Mouse (Mus musculus) limb, embryonic 11.5 days (tissue): ENCODE results near the gene Kif14. TPM values are rescaled to one million over a fixed set of nuclear protein-coding genes. Genes with fewer than 3 reads are reported as not detected.
"Not testable (repeated sequence)": the region's sequence is repeated elsewhere in the genome, so short reads cannot be mapped to it uniquely, and the experiment has no call there.

Source experiments
- ATAC-seq: fragments of 200-750 bp; cut with Nextera tagmentation; 2 replicates; pipeline ENCODE4 v1.8.0; 2017; ENCODE audit warnings: low read depth; ENCODE audit not compliant: insufficient number of reproducible peaks, low FRiP score, low TSS enrichment
- DNase-seq: peaks from one replicate; pipeline ENCODE4 v3.0.0-alpha.2; 2015; ENCODE audit warnings: low spot score
- H3K27ac ChIP-seq: fragments of 300-500 bp; sonication (generic); replicated peaks from 2 replicates; pipeline ENCODE4 v1.5.1; 2014; ENCODE audit warnings: low read depth, mild to moderate bottlenecking, low read length
- H3K27me3 ChIP-seq: fragments of 300-500 bp; sonication (generic); 2 replicates; pipeline ENCODE4 v1.6.1; 2014; ENCODE audit warnings: mild to moderate bottlenecking, low read length, mixed read lengths; ENCODE audit not compliant: control insufficient read depth, insufficient read depth
- H3K36me3 ChIP-seq: fragments of 300-500 bp; sonication (generic); 2 replicates; pipeline ENCODE4 v1.6.1; 2014; ENCODE audit warnings: mild to moderate bottlenecking, low read length, moderate library complexity, mixed read lengths; ENCODE audit not compliant: control insufficient read depth, insufficient read depth
- H3K4me1 ChIP-seq: fragments of 300-500 bp; sonication (generic); 2 replicates; pipeline ENCODE4 v1.6.1; 2014; ENCODE audit warnings: low read length, mixed read lengths; ENCODE audit not compliant: control insufficient read depth, insufficient read depth
- H3K4me2 ChIP-seq: fragments of 300-500 bp; sonication (generic); 2 replicates; pipeline ENCODE4 v1.6.1; 2014; ENCODE audit warnings: low read depth, mild to moderate bottlenecking, moderate library complexity; ENCODE audit not compliant: severe bottlenecking
- H3K4me3 ChIP-seq: fragments of 300-500 bp; sonication (generic); 2 replicates; pipeline ENCODE4 v1.5.1; 2014; ENCODE audit warnings: low read depth, low read length
- H3K9ac ChIP-seq: fragments of 300-500 bp; sonication (generic); 2 replicates; pipeline ENCODE4 v1.6.1; 2014; ENCODE audit warnings: mild to moderate bottlenecking, low read length
- H3K9me3 ChIP-seq: fragments of 300-500 bp; sonication (generic); 2 replicates; pipeline ENCODE4 v1.6.1; 2016; ENCODE audit warnings: low read length; ENCODE audit not compliant: control insufficient read depth
- WGBS: fragments of 180-500 bp; shearing (Covaris S2); extraction: QIAGEN DNeasy Blood & Tissue Kit; methylation state at CpG from one replicate; pipeline ENCODE4 v1.1.7; 2014; 5-methylcytosine and 5-hydroxymethylcytosine counted together
- polyA plus RNA-seq: library from polyadenylated mRNA; unstranded; fragments of >200 nt; fragmentation: Nextera tagmentation; extraction: Ambion mirVana; gene quantifications from 2 replicates; pipeline ENCODE4 v1.2.1, GENCODE M21; 2014

Kif14 gene
- polyA plus RNA-seq, 1 experiment from 2014 or later = 9.9 TPM

- not testable (repeated sequence) for H3K27me3 ChIP-seq, H3K36me3 ChIP-seq, H3K4me1 ChIP-seq, H3K4me2 ChIP-seq, H3K4me3 ChIP-seq, H3K27ac ChIP-seq, H3K9me3 ChIP-seq, H3K9ac ChIP-seq, ATAC-seq, DNase-seq
- WGBS = 89% methylated on average over 10 of the region's 10 CpGs
These were observed 40.1 kb downstream of the Kif14 start for GRCm38 (mm10) chr1:136506255-136506654.

- H3K4me2 ChIP-seq = no peak overlapping the region
- DNase-seq (peak; percentile 88), ATAC-seq (peak; percentile 75; the same call in 1 of the 2 replicates)
- no peaks in the 10 kb centered on the region for H3K27me3 ChIP-seq
- H3K36me3 ChIP-seq = peaks cover 4% of the 10 kb centered on the region; the same call in 1 of the 2 replicates
- H3K4me3 ChIP-seq = no peak overlapping the region
- WGBS = 8% methylated on average over 6 of the region's 6 CpGs
- no peaks in the 10 kb centered on the region for H3K9me3 ChIP-seq
- no peak overlapping the region for H3K9ac ChIP-seq
- H3K27ac ChIP-seq = no peak overlapping the region
- peaks cover 7% of the 10 kb centered on the region; the same call in 1 of the 2 replicates for H3K4me1 ChIP-seq
These were observed 46.2 kb downstream of the Kif14 start for GRCm38 (mm10) chr1:136512317-136512716.

- ATAC-seq = no peak
- no peak overlapping the region for H3K4me2 ChIP-seq
- no peaks in the 10 kb centered on the region for H3K9me3 ChIP-seq
- H3K4me1 ChIP-seq = peaks cover 7% of the 10 kb centered on the region; the same call in 1 of the 2 replicates
- no peaks in the 10 kb centered on the region for H3K27me3 ChIP-seq
- peaks cover 4% of the 10 kb centered on the region; the same call in 1 of the 2 replicates for H3K36me3 ChIP-seq
- no peak overlapping the region for H3K4me3 ChIP-seq
- no peak overlapping the region for H3K27ac ChIP-seq
- 0 out of 2 replicates have a peak overlapping the region, but pooled peaks have one; percentile 7 for H3K9ac ChIP-seq
- DNase-seq = no peak
- WGBS = 89% methylated on average over 11 of the region's 11 CpGs
These were observed 47.0 kb downstream of the Kif14 start for GRCm38 (mm10) chr1:136513181-136513580.

- no peaks in the 10 kb centered on the region for H3K9me3 ChIP-seq
- DNase-seq (peak; percentile 62), ATAC-seq (no peak)
- H3K9ac ChIP-seq = no peak overlapping the region
- 31% methylated on average over 7 of the region's 7 CpGs for whole genome bisulfite sequencing
- peaks cover 7% of the 10 kb centered on the region; the same call in 1 of the 2 replicates for H3K36me3 ChIP-seq
- H3K27ac ChIP-seq = no peak overlapping the region
- no peak overlapping the region for H3K4me3 ChIP-seq
- H3K4me2 ChIP-seq = no peak overlapping the region
- H3K27me3 ChIP-seq = no peaks in the 10 kb centered on the region
- H3K4me1 ChIP-seq = peaks cover 8% of the 10 kb centered on the region; the same call in 1 of the 2 replicates
These were observed 52.7 kb downstream of the Kif14 start for GRCm38 (mm10) chr1:136518699-136519356.

- no peaks in the 10 kb centered on the region for H3K9me3 ChIP-seq
- WGBS = 81% methylated on average over 11 of the region's 11 CpGs
- DNase-seq (peak; percentile 55), ATAC-seq (no peak)
- H3K36me3 ChIP-seq = peaks cover 7% of the 10 kb centered on the region; the same call in 1 of the 2 replicates
- H3K27ac ChIP-seq = no peak overlapping the region
- H3K27me3 ChIP-seq = no peaks in the 10 kb centered on the region
- H3K9ac ChIP-seq = no peak overlapping the region
- no peak overlapping the region for H3K4me3 ChIP-seq
- H3K4me2 ChIP-seq = no peak overlapping the region
- peaks cover 8% of the 10 kb centered on the region; the same call in 1 of the 2 replicates for H3K4me1 ChIP-seq
These were observed 55.3 kb downstream of the Kif14 start for GRCm38 (mm10) chr1:136521363-136521937.

- 37% methylated on average over 2 of the region's 2 CpGs for WGBS
- no peak overlapping the region for H3K27ac ChIP-seq
- ATAC-seq (no peak), DNase-seq (peak; percentile 91)
- H3K4me2 ChIP-seq = no peak overlapping the region
- no peaks in the 10 kb centered on the region for H3K4me1 ChIP-seq
- H3K4me3 ChIP-seq = no peak overlapping the region
- H3K9me3 ChIP-seq = no peaks in the 10 kb centered on the region
- peaks cover 10% of the 10 kb centered on the region; the same call in 1 of the 2 replicates for H3K36me3 ChIP-seq
- no peaks in the 10 kb centered on the region for H3K27me3 ChIP-seq
- no peak overlapping the region for H3K9ac ChIP-seq
These were observed 58.8 kb downstream of the Kif14 start for GRCm38 (mm10) chr1:136524917-136525316.

- no peak overlapping the region for H3K9ac ChIP-seq
- H3K4me2 ChIP-seq = no peak overlapping the region
- H3K36me3 ChIP-seq = peaks cover 8% of the 10 kb centered on the region; the same call in 1 of the 2 replicates
- WGBS = 87% methylated on average over 6 of the region's 6 CpGs
- no peak overlapping the region for H3K27ac ChIP-seq
- H3K4me3 ChIP-seq = no peak overlapping the region
- ATAC-seq = no peak
- no peaks in the 10 kb centered on the region for H3K9me3 ChIP-seq
- no peaks in the 10 kb centered on the region for H3K4me1 ChIP-seq
- no peaks in the 10 kb centered on the region for H3K27me3 ChIP-seq
- DNase-seq = no peak
These were observed 59.7 kb downstream of the Kif14 start for GRCm38 (mm10) chr1:136525818-136526217.

- no peaks in the 10 kb centered on the region for H3K4me1 ChIP-seq
- H3K9me3 ChIP-seq = no peaks in the 10 kb centered on the region
- no peak overlapping the region for H3K4me2 ChIP-seq
- no peak overlapping the region for H3K9ac ChIP-seq
- no peaks in the 10 kb centered on the region for H3K27me3 ChIP-seq
- peaks cover 8% of the 10 kb centered on the region; the same call in 1 of the 2 replicates for H3K36me3 ChIP-seq
- H3K4me3 ChIP-seq = no peak overlapping the region
- ATAC-seq = no peak
- 87% methylated on average over 16 of the region's 16 CpGs for WGBS
- H3K27ac ChIP-seq = no peak overlapping the region
- DNase-seq = no peak
These were observed 61.0 kb downstream of the Kif14 start for GRCm38 (mm10) chr1:136527163-136527562.
